Mouse (Mus musculus) CD4-positive helper T cell, adult 2 months (primary cell): Measurements from ENCODE around the gene Rps6ka5.
A peak's percentile ranks its signal among the peaks of the same experiment; 100 is the strongest.

Experiments used
- DNase-seq: peaks from one replicate; pipeline ENCODE4 v3.0.0-alpha.2; 2012; ENCODE audit warnings: low read depth, missing footprints, low spot score

The Rps6ka5 gene

DNA sequence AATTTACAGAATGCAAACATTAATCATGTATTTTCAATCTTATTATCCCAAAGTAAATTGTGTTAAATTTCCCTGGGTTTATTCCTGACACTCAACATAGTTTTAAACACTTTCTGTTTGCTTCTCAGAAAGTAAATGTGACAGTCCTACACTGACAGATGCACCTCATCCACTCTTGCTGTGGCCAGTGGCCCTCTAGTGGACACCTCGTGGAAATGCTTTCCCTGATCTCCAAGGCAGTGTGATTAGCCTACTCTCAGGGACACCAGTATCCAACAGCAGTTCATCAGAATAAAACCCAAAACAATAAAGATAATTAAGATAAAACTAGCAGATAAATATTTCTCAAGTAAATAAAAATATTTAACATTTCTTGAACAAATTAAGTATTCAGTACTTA is 122.2 kb downstream of the Rps6ka5 start:
- peak; percentile 55 for DNase-seq

GRCm38 (mm10) chr12:100594700-100595099 is 132.1 kb downstream of the Rps6ka5 start:
- no peak for DNase-seq

DNA sequence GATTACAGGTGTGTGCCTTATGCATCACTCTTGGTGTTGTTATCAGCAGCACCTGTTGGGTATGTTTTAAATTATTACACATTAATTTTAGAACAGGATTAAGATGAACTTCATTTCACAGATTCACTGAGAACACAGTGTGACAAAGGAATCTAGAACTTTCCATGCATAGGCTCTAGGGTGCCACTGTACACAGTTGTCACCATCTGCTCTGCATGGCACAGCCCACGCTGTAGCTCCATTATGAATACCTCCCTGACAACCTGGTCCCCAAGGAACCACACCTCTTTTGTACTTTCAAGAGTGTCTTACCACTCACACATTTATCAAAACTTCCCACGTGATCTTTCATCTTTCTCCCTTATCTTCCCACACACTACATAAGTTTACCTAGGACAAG is 140.2 kb downstream of the Rps6ka5 start:
- DNase-seq: no peak

DNA sequence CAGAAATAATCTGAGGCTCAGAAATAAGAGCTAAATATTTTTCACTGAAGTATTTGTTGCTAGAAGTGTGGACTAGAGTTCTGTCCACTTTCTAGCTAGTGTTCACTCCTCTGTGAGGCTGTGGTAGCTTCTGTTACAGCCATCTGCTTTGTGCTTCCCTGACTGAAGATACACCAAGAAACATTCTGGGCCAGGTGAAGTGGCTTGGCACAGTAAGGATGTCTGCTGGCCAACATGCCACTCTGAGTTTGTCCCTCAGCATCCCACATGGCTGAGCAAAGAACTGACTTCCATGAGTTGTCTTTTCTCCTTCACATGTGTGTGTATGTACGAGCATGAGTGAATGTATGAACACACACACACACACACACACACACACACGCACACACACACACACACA is 147.6 kb downstream of the Rps6ka5 start:
- DNase-seq: no peak

- DNase-seq: peak; percentile 40
These were observed 148.5 kb downstream of the Rps6ka5 start for GRCm38 (mm10) chr12:100578291-100578690.

DNA sequence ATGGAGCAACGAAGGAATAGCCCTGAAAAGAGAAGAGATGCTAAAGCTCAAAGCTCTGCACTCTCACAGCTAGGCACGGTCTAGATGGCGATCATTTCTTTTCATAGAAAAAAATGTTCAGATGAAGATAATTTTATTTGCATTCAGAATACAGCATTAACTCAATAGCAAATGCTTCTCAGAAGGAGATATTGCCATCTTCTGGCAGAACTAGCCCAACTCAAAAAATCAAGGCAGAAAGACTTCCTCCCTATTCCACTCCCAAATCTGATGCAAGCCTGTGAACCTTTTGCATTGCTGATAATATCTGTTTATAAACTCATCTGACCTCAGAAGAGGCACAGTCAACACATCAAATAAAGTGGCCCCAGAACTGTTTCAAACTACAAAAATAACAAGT is 151.0 kb downstream of the Rps6ka5 start:
- no peak for DNase-seq

GRCm38 (mm10) chr12:100570522-100571072 is 156.2 kb downstream of the Rps6ka5 start:
- DNase-seq: no peak

GRCm38 (mm10) chr12:100568831-100569230 is 158.0 kb downstream of the Rps6ka5 start:
- no peak for DNase-seq

GRCm38 (mm10) chr12:100568105-100568504 is 158.7 kb downstream of the Rps6ka5 start:
- DNase-seq: no peak

DNA sequence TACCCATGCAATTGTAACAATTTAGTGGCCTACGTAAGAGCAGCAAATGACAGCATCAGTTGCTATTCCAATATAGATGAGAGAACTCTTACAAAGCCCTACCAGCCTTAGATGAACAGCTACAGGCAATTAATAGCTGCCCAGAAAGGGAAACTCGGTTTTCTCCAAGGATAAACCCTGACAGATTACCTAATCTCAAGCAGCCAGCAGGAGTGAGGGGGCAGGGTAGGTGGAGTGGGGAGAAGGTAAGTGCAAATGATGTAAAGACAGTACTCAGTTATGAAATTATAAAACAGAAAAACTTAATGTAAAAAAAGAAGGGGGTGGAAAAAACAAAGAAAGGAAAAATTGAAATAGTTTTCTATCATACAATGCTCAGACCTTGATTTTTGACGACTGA is 159.2 kb downstream of the Rps6ka5 start:
- no peak for DNase-seq

DNA sequence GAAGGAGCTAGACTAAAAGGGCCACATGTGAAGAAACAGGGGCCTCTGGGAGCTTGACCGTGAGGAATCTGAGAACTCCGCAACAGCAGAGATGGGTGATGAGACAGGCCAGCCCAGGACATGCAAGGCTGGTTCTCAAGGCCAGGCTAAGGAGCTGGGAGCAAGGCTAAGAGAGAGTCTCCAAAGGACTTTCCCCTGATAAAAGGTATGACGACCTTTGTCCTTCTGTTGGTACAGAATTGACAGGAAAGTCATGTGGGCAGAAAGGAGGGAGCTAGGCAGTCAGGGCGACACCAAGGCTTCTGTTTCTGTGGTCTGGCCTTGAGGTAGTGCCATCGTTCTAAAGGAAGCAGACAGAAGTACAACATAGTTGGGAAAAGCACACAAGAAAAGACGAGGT is 173.1 kb downstream of the Rps6ka5 start:
- no peak for DNase-seq

- no peak for DNase-seq
These were observed 174.8 kb downstream of the Rps6ka5 start for GRCm38 (mm10) chr12:100551972-100552371.

DNA sequence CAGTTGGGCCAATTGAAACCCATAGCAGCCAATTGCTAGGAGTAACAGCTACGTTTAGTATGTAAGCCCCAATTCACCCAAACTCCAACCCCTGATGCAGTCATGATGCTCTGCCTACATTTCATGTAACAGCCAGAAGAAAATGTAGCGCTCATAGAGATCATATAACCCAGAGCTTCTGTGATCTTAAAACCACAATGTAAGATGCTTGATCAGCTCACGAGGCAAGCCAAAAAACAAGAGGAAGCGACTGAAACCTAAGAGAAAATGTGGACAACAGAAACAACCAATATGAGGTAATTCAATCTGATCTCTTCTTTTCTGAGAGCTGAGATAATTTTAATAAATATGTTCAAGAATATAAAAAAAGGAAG is 182.6 kb downstream of the Rps6ka5 start:
- peak; percentile 50 for DNase-seq

- DNase-seq: no peak
These were observed 183.2 kb downstream of the Rps6ka5 start for GRCm38 (mm10) chr12:100543437-100544193.

DNA sequence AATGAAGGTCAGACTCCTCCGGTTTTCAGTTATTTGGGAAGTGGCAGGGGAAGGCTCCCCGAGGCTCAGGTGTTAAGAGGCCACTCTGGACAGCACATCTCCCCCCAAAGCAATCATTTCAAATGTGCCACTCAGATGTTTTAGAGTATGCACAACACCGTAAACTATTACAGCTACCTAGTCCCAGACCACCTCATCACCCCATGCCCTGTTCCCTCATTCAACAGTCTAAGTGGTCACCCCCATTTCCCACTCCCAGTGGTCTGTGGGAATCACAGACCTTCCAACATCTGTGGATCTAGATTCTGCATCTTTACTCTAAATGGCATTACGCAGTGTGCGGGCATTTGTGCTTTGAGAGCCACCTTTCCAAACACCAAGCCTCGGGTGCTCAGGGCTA is 184.3 kb downstream of the Rps6ka5 start:
- no peak for DNase-seq

DNA sequence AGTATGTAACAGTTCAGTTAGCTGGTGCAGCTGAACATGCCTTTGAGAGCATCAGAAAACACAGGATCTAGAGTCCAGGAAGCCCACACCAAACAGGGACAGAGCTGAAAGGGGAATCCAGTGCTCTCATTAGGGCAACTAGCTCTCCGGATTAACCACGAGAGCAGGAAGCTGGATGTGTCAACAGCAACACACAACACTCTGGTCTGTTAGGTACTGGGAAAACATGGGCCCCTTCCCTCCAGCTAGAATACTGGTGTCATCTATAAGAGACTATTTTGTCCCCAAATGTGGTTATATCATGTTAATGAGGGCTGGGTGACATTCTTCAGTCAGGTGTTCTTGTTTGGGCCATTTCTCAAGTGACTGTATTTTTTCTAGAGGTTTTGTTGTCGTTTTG is 184.7 kb downstream of the Rps6ka5 start:
- DNase-seq: no peak

- peak; percentile 20 for DNase-seq
These were observed 187.5 kb downstream of the Rps6ka5 start for GRCm38 (mm10) chr12:100539158-100539714.

GRCm38 (mm10) chr12:100538445-100539157 is 188.2 kb downstream of the Rps6ka5 start:
- no peak for DNase-seq

DNA sequence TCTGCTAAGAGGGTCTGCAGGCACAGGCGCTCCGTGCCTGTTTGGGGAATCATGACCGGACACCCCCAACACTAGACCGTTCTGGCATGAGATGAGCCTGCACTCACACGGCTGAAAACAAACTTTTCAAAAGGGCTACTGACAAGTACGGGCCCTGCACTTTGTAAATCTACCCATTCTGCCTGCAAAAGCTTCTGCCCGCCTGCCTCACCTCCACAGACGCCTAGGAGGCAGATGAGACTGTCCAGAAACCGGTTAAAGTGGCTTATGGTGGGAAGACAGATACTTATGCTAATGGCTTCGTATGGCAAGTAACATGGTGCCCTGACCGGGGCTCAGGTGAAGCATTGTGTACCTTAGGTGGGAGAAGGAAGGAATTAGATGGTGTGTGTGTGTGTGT is 189.7 kb downstream of the Rps6ka5 start:
- DNase-seq: no peak

DNA sequence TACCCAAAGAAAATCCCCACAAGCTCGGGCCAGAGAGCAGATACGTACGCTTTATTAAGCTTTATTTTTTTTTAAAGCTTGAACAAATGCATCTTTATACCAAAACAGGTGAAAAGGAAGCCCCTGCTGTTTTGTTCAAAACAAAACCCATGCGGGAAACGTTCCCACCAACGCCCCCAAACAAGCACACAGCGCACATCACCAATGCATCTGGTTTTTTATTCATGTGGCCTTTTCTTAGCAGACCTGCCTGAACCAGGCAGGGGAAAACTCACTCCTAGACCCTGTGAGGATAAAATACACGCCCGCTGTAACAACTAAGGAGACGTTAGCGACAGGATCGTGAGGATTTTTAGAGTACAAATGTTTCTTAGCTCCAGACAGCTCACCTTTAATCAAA is 191.8 kb downstream of the Rps6ka5 start:
- no peak for DNase-seq

DNA sequence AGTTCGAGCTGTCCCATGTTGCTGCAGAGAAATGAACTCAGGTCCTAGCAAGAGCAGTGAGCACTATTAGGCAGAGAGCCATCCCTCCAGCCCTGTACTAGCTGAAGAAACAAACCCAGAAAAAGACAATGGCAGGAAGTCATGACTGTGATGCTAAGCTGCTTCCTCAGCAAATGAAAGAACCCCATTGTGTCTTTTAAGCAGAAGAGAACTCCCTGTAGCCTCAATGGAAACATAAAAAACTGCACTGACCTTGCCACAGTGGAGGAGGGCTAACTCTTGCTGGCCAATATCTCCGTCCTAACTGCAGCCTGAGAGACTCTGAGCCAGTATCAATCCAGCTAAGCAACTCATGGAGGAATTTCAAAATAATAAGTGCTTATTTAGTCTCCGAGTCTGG is 192.8 kb downstream of the Rps6ka5 start:
- DNase-seq: no peak

DNA sequence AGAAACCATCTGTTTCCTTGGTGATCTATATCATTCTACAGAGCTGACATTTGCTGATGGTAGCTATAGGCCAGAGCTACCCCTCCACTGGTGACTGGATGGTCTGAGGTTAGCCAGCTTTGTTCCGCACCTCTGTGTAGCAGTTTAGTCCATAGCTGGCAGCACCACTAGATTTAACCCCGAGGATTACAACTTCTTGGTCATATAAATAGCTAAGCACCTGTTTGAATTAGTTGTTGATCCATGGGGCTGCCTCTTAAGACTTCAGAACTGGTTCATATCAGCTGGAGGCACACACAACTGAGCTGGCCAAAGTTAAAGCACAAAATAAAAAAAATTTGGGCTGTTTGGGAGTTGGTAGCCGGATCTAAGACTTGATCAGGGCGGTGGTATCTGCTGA is 193.6 kb downstream of the Rps6ka5 start:
- DNase-seq: no peak

DNA sequence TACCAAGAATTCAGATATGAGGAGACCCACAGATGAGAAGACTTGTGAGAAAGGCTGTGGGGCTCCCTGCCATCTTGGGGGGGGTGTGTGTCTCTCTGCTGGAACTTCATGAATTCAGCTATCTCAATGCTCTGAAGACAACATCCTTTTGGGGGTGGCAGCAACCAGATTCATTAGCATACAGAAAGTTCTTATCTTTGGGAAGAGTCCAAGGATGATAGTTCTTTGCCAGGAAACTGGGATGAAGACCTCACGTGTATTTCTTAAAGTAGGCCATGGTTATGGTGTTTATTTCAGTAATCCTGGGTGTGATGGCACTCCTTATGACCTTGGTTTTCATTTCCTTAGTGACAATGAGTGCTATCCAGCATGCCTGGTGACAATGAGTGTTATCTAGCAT is 195.0 kb downstream of the Rps6ka5 start:
- DNase-seq: no peak
